Mouse (Mus musculus): ENCODE results near the gene Efcab7. TPM values are rescaled to one million over a fixed set of nuclear protein-coding genes. Genes with fewer than 3 reads are reported as not detected.
A peak's percentile ranks its signal among the peaks of the same experiment; 100 is the strongest.

Efcab7 gene
- polyA plus RNA-seq (2015; fragmentation: Nextera tagmentation; extraction: Ambion mirVana), result 6.8 and 9.4 TPM in 2 replicates

- no peak for ATAC-seq (ENCODE audit: extremely low read depth, insufficient number of reproducible peaks, low FRiP score, low TSS enrichment)
- Histone ChIP-seq H3K9ac (peak within 1 kb of the TSS; percentile 89), H3K4me1 (peaks cover 11% of the 10 kb centered on the region), H3K27ac (replicated peaks) (peak within 1 kb of the TSS; percentile 81), H3K4me2 (peak within 1 kb of the TSS; percentile 85), H3K4me3 (peak within 1 kb of the TSS; percentile 67), H3K9me3 (no peaks in the 10 kb centered on the region), H3K36me3 (0 out of 2 replicates have a peak, but pooled peaks cover 3% of the 10 kb centered on the region), H3K27me3 (replicated peaks) (no peaks in the 10 kb centered on the region)
- WGBS, result under 1% methylated on average over 48 of the region's 48 CpGs
Measured at GRCm38 (mm10) chr4:99829094-99830073, at the start of gene Efcab7. Gene Efcab7, plus strand, starts transcription at chr4:99829198.

- Histone ChIP-seq H3K4me3 (no peak overlapping the region), H3K9ac (no peak overlapping the region), H3K36me3 (peaks cover 25% of the 10 kb centered on the region), H3K9me3 (no peaks in the 10 kb centered on the region), H3K4me1 (no peaks in the 10 kb centered on the region), H3K4me2 (no peak overlapping the region), H3K27me3 (replicated peaks) (no peaks in the 10 kb centered on the region), H3K27ac (replicated peaks) (no peak overlapping the region)
- ATAC-seq (ENCODE audit: extremely low read depth, insufficient number of reproducible peaks, low FRiP score, low TSS enrichment), result no peak
- 81% methylated on average over 6 of the region's 6 CpGs for WGBS
Measured at GRCm38 (mm10) chr4:99792365-99792764, 36.6 kb upstream of the Efcab7 start.

- 81% methylated on average over 7 of the region's 7 CpGs for WGBS
Measured at GRCm38 (mm10) chr4:99816697-99817460, 12.1 kb upstream of the Efcab7 start.

GRCm38 (mm10) chr4:99828337-99828736, 661 bp upstream of the Efcab7 start:
- Histone ChIP-seq H3K4me3 (peak overlapping the region; percentile 67), H3K4me1 (peaks cover 11% of the 10 kb centered on the region), H3K9ac (peak overlapping the region; percentile 89; the same call in 1 of the 2 replicates), H3K4me2 (peak overlapping the region; percentile 85), H3K27me3 (replicated peaks) (no peaks in the 10 kb centered on the region), H3K27ac (replicated peaks) (no peak overlapping the region), H3K9me3 (no peaks in the 10 kb centered on the region), H3K36me3 (0 out of 2 replicates have a peak, but pooled peaks cover 3% of the 10 kb centered on the region)
- ATAC-seq (ENCODE audit: extremely low read depth, insufficient number of reproducible peaks, low FRiP score, low TSS enrichment), result no peak
- WGBS, result 58% methylated on average over 4 of the region's 4 CpGs

More at GRCm38 (mm10) chr4:99816697-99817460, 12.1 kb upstream of the Efcab7 start:
- no peaks in the 10 kb centered on the region for H3K9me3 ChIP-seq
- no peak overlapping the region for H3K4me2 ChIP-seq
- no peak overlapping the region for H3K27ac ChIP-seq (replicated peaks)
- no peaks in the 10 kb centered on the region for H3K4me1 ChIP-seq
- H3K9ac ChIP-seq, result no peak overlapping the region
- no peaks in the 10 kb centered on the region for H3K27me3 ChIP-seq (replicated peaks)
- H3K4me3 ChIP-seq, result no peak overlapping the region
- no peak for ATAC-seq (ENCODE audit: extremely low read depth, insufficient number of reproducible peaks, low FRiP score, low TSS enrichment)
- no peaks in the 10 kb centered on the region for H3K36me3 ChIP-seq

- Histone ChIP-seq H3K4me3 (peak overlapping the region; percentile 67), H3K4me2 (peak overlapping the region; percentile 85), H3K4me1 (peaks cover 11% of the 10 kb centered on the region), H3K9ac (peak overlapping the region; percentile 89), H3K9me3 (no peaks in the 10 kb centered on the region), H3K36me3 (0 out of 2 replicates have a peak, but pooled peaks cover 3% of the 10 kb centered on the region), H3K27me3 (replicated peaks) (no peaks in the 10 kb centered on the region), H3K27ac (replicated peaks) (peak overlapping the region; percentile 81)
- ATAC-seq (ENCODE audit: extremely low read depth, insufficient number of reproducible peaks, low FRiP score, low TSS enrichment), result no peak
- 0% methylated on average over 7 of the region's 7 CpGs for WGBS
Measured at GRCm38 (mm10) chr4:99828739-99829093, 282 bp upstream of the Efcab7 start.

GRCm38 (mm10) chr4:99881882-99882281, 52.9 kb downstream of the Efcab7 start:
- Histone ChIP-seq H3K4me2 (no peak overlapping the region), H3K27me3 (replicated peaks) (no peaks in the 10 kb centered on the region), H3K27ac (replicated peaks) (no peak overlapping the region), H3K9me3 (no peaks in the 10 kb centered on the region), H3K4me3 (no peak overlapping the region), H3K9ac (no peak overlapping the region), H3K36me3 (0 out of 2 replicates have a peak, but pooled peaks cover 2% of the 10 kb centered on the region), H3K4me1 (peaks cover 6% of the 10 kb centered on the region; the same call in 1 of the 2 replicates)
- ATAC-seq (ENCODE audit: extremely low read depth, insufficient number of reproducible peaks, low FRiP score, low TSS enrichment), result no peak

GRCm38 (mm10) chr4:99882405-99882804, 53.4 kb downstream of the Efcab7 start:
- Histone ChIP-seq H3K9ac (no peak overlapping the region), H3K4me3 (no peak overlapping the region), H3K4me1 (peaks cover 6% of the 10 kb centered on the region; the same call in 1 of the 2 replicates), H3K9me3 (no peaks in the 10 kb centered on the region), H3K27me3 (replicated peaks) (no peaks in the 10 kb centered on the region), H3K4me2 (no peak overlapping the region), H3K36me3 (0 out of 2 replicates have a peak, but pooled peaks cover 2% of the 10 kb centered on the region), H3K27ac (replicated peaks) (peak overlapping the region; percentile 49)
- no peak for ATAC-seq (ENCODE audit: extremely low read depth, insufficient number of reproducible peaks, low FRiP score, low TSS enrichment)

- H3K36me3 ChIP-seq, result no peaks in the 10 kb centered on the region
- H3K4me3 ChIP-seq, result no peak overlapping the region
- no peaks in the 10 kb centered on the region for H3K9me3 ChIP-seq
- no peaks in the 10 kb centered on the region for H3K4me1 ChIP-seq
- H3K27me3 ChIP-seq (replicated peaks), result no peaks in the 10 kb centered on the region
- H3K4me2 ChIP-seq, result no peak overlapping the region
- H3K9ac ChIP-seq, result no peak overlapping the region
- no peak overlapping the region for H3K27ac ChIP-seq (replicated peaks)
- WGBS, result 55% methylated on average over 4 of the region's 4 CpGs
- no peak for ATAC-seq (ENCODE audit: extremely low read depth, insufficient number of reproducible peaks, low FRiP score, low TSS enrichment)
Measured at GRCm38 (mm10) chr4:99913894-99914451, 85.0 kb downstream of the Efcab7 start.

- no peak overlapping the region for H3K9ac ChIP-seq
- no peak for ATAC-seq (ENCODE audit: extremely low read depth, insufficient number of reproducible peaks, low FRiP score, low TSS enrichment)
- H3K4me3 ChIP-seq, result no peak overlapping the region
- 75% methylated on average over 4 of the region's 4 CpGs for WGBS
- no peaks in the 10 kb centered on the region for H3K9me3 ChIP-seq
- H3K27ac ChIP-seq (replicated peaks), result no peak overlapping the region
- H3K27me3 ChIP-seq (replicated peaks), result no peaks in the 10 kb centered on the region
- no peaks in the 10 kb centered on the region for H3K36me3 ChIP-seq
- peaks cover 35% of the 10 kb centered on the region for H3K4me1 ChIP-seq
- no peak overlapping the region for H3K4me2 ChIP-seq
Measured at GRCm38 (mm10) chr4:99926380-99926779, 97.4 kb downstream of the Efcab7 start.

GRCm38 (mm10) chr4:99928521-99928920, 99.5 kb downstream of the Efcab7 start:
- H3K9ac ChIP-seq, result peak overlapping the region; percentile 92; the same call in 1 of the 2 replicates
- peak overlapping the region; percentile 77 for H3K4me2 ChIP-seq
- 28% methylated on average over 6 of the region's 6 CpGs for WGBS
- H3K4me1 ChIP-seq, result peaks cover 49% of the 10 kb centered on the region
- peak overlapping the region; percentile 77; the same call in 1 of the 2 replicates for H3K4me3 ChIP-seq
- H3K27ac ChIP-seq (replicated peaks), result peak overlapping the region; percentile 99
- H3K9me3 ChIP-seq, result no peaks in the 10 kb centered on the region
- H3K36me3 ChIP-seq, result peaks cover 9% of the 10 kb centered on the region; the same call in 1 of the 2 replicates
- H3K27me3 ChIP-seq (replicated peaks), result no peaks in the 10 kb centered on the region
- ATAC-seq (ENCODE audit: extremely low read depth, insufficient number of reproducible peaks, low FRiP score, low TSS enrichment), result no peak

GRCm38 (mm10) chr4:99929149-99929612, 100.2 kb downstream of the Efcab7 start, which contains the start of gene Pgm1:
Gene Pgm1, plus strand, starts transcription at chr4:99929414.
- no peaks in the 10 kb centered on the region for H3K9me3 ChIP-seq
- peaks cover 52% of the 10 kb centered on the region for H3K4me1 ChIP-seq
- H3K9ac ChIP-seq, result peak within 1 kb of the TSS; percentile 92
- peak within 1 kb of the TSS; percentile 77 for H3K4me3 ChIP-seq
- peak within 1 kb of the TSS; percentile 77 for H3K4me2 ChIP-seq
- WGBS, result 4% methylated on average over 23 of the region's 23 CpGs
- no peaks in the 10 kb centered on the region for H3K27me3 ChIP-seq (replicated peaks)
- ATAC-seq (ENCODE audit: extremely low read depth, insufficient number of reproducible peaks, low FRiP score, low TSS enrichment), result peak; percentile 82
- H3K27ac ChIP-seq (replicated peaks), result peak within 1 kb of the TSS; percentile 99
- peaks cover 9% of the 10 kb centered on the region; the same call in 1 of the 2 replicates for H3K36me3 ChIP-seq
